Mouse (Mus musculus): ENCODE measurements around the gene Zkscan3.
A peak's percentile ranks its signal among the peaks of the same experiment; 100 is the strongest.

Gene Zkscan3

DNA sequence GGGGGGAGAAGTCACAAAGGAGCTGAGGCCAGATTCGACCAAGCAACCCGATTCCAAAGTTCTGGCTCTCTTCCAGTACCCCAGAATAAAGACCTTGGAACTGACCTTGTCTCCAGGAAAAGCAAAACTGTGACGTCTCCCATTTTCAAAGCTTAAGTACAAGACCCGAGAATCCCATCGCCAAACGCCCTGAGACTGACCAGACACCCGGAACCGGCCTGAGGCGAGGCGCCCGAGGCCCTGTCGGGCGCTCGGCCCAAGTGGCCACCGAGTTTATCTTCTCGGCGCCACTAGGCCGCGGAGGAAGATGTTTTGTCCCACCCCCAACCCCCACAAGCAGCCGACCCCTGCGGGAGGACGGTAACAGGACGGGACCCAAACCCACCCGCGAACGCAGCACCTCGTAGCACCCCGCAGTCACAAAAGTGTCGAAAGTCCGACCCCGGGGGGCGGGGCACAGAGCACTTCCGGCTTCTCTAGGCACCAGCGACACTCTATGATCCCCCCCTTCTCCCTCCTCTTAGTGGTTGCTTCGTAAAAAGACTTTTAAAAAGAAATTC, at the start of gene Zkscan3:
Zkscan3 (minus strand) TSS at position 469 of the 560 bp plus-strand sequence.
- DNase-seq (ENCODE audit: extremely low read depth, insufficient read length, low spot score), result peak; percentile 81

GRCm38 (mm10) chr13:21447856-21448614, 45.5 kb upstream of the Zkscan3 start:
- no peak for DNase-seq (ENCODE audit: extremely low read depth, insufficient read length, low spot score)

DNA sequence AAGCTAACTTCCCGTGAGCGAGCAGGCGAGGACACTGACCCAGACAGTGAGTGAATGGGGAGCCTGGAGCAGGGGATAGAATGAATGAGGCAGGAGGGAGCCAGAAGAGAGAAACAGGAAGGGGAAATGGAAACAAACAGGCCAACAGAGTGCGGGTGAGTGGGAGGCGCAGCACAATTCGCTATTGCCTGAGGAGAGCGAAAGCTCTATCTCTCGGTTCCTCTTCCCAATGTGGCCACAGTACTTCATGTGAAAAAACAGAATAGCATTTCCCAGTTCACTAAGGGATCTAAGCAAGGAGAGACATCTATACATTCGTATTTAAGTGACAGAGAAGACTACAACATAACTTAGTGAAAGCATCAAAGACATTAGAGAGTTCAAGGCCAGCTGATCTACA, 44.2 kb upstream of the Zkscan3 start:
- DNase-seq (ENCODE audit: extremely low read depth, insufficient read length, low spot score), result no peak

DNA sequence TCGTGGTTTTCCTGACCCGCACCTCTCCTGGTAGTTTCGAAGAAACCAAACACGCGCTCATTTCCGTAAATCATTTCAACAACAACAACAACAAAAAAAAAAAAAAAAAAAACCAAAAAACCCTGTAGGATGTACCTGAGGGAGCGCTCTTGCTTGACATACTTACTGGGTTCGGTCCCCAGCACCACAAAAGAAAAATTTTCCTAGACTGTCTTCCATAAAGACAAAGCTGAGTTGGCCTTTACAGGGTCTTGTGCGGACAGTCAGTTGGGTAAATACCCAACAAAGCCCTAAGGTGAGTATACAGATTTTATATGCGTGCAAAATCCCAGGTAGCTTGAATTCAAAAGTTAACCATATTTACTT, 38.6 kb upstream of the Zkscan3 start:
- DNase-seq (ENCODE audit: extremely low read depth, insufficient read length, low spot score), result no peak

DNA sequence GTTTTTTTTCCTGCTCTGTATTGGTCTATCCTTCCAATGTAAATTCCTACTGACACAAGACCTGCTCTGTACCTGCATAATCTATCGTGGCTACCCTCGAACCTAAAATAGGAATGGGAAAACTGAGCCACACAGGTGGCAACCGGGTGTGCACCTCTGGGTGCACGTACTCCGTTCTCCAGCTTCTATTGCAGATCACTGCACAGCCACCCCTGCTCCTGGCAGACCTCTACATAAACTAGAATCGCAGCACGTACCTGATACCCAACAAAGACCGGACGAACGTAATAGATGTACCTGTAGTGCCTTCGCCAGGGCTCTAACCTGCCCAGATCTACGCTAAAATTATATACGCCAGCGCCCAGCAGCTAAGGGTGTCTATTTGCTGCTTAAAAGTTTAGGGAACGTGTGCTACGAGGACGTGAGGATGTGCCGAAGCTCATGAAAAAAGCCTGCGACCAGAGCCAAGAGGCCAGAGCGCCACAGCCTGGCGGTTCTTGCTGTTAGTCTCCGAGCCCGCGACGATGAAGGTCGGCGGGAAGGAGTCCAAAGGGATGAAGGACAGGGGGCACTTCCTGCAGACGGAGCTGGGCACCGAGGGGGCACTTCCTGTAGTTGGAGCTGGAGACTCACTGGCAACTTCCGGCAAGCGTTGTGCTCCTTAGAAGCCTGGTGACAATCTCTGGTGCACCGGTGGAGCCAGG, 38.1 kb upstream of the Zkscan3 start, which contains the start of gene Pgbd1:
Pgbd1 (minus strand) TSS at position 556 of the 704 bp plus-strand sequence.
- peak; percentile 6 for DNase-seq (ENCODE audit: extremely low read depth, insufficient read length, low spot score)

GRCm38 (mm10) chr13:21435476-21435875, 32.9 kb upstream of the Zkscan3 start:
- DNase-seq (ENCODE audit: extremely low read depth, insufficient read length, low spot score), result no peak

DNA sequence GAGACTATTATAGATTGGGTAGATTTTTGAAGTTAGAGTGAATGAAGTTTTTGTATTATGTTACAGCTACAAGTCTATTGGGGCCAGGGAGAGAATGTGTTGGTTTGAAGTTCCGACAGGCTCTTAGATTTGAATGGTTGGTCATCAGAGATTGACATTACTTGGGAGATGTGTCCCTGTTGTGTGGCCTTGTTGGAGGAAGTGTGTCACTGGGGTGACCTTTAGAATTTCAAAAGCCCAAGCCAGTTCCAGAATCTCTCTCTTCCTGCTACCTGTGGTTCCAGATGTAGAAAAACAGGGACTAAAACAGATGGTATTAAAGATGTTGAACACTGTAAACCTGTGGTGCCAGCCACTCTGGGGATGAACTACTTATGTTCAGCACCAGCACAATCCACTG, 25.1 kb upstream of the Zkscan3 start:
- DNase-seq (ENCODE audit: extremely low read depth, insufficient read length, low spot score), result no peak

- no peak for DNase-seq (ENCODE audit: extremely low read depth, insufficient read length, low spot score)
Observed at GRCm38 (mm10) chr13:21423301-21423700, 20.7 kb upstream of the Zkscan3 start.

DNA sequence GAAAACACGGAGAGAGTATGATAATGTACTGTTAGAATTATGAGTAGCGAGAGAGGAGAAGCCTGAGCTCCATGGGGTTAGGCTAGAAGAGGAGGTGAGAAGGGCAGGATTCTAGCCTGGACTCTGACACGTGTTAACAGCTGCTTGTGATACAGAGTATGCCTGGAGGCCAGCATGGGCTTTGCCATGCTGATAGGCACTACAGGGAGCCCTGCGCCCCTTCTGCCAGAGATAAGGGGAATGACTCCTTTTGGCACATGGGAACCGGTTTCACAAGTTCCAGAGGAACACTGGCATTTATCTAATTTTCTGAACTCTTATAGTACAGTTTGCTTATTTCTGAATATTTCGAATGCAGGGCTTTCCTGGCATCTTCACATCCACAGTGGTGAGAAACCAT, 16.3 kb upstream of the Zkscan3 start:
- DNase-seq (ENCODE audit: extremely low read depth, insufficient read length, low spot score), result no peak

- DNase-seq (ENCODE audit: extremely low read depth, insufficient read length, low spot score), result peak; percentile 60
Observed at GRCm38 (mm10) chr13:21417298-21418010, 14.9 kb upstream of the Zkscan3 start.

GRCm38 (mm10) chr13:21415750-21416149, 13.2 kb upstream of the Zkscan3 start:
- DNase-seq (ENCODE audit: extremely low read depth, insufficient read length, low spot score), result no peak

GRCm38 (mm10) chr13:21415266-21415665, 12.7 kb upstream of the Zkscan3 start:
- no peak for DNase-seq (ENCODE audit: extremely low read depth, insufficient read length, low spot score)

DNA sequence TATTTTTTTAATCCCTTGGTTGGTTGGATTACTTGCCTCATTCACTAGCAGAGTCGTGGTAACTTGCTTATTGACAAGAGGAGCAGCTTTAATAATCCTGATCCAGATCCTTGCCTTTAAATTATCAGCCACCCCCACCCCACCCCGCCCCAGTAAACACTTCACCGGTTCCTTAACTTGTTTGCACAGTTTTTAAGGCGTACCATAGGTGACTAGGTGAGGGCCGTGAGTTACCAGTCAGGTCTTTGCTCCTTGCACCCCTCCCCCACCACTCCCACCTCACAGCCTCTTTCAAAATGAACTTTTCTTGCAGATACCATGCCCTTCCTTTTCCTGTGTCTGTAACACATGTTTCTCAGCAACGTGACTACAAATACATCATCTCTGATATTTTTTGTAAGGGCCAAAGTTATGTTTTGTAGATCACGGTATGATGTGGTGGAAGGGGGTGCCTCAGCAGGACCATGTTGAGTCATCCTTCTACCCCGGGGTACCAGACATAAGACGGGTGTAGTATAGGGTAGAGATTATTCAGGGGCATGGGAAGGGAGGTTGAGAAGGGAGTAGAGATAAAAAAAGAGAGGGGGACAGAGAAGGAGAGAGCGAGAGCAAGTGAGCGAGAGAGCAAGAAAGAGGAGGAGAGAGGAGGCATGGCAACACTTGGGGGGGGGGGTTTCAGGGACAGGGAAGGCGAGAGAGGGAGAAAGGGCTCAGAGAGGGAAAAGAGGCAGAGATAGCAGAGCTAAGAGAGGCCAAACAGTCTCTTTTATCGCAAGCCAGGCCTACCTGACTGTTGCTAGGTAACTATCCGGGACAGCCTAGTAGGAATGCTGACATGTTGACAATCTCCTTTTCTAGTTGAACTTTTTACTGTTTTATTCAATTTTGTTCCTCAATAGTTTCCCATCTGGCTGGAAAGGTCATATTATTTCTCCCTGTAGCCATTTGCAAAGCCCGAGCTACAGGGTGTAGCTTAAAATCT, 12.0 kb upstream of the Zkscan3 start:
- no peak for DNase-seq (ENCODE audit: extremely low read depth, insufficient read length, low spot score)

- DNase-seq (ENCODE audit: extremely low read depth, insufficient read length, low spot score), result no peak
Observed at GRCm38 (mm10) chr13:21408805-21409459, 6.4 kb upstream of the Zkscan3 start.

DNA sequence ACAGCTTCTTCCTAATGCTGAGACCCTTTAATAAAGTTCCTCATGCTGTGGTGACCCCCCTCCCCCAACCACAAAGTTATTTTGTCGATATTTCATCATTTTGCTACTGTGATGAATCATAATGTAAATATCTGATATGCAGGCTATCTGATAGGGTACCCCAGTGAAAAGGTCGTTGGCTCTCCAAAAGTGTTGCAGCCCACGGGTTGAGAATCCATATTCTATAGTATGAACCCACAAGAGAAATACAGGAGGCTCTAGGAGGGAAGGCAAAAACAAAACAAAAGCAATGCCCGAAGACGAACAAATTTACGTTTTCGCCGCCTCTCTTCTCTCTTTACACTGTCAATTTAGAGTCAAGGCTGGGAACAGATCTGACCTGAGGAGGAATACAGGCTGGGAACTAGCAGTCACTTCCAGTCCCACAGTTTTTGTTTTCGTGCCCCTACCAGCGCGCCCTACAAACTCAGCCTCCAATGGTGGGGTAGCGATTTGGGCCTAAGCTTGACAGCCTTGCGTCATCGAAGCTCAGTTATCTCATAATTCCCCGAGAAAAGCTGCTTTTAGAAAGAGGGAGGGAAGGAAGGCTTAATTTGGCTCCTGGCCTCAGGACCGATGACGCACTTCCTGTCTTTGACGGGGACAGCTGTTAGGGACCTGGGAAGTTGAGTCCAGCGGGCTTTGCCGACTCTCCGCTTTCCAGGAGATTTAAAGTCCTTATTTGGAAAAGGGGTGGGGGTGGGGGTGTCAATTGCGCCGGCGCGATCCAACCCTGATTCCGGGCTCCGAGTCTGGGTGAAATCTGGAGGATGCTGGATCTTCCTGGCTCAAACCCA, 5.6 kb upstream of the Zkscan3 start:
- DNase-seq (ENCODE audit: extremely low read depth, insufficient read length, low spot score), result peak; percentile 68

DNA sequence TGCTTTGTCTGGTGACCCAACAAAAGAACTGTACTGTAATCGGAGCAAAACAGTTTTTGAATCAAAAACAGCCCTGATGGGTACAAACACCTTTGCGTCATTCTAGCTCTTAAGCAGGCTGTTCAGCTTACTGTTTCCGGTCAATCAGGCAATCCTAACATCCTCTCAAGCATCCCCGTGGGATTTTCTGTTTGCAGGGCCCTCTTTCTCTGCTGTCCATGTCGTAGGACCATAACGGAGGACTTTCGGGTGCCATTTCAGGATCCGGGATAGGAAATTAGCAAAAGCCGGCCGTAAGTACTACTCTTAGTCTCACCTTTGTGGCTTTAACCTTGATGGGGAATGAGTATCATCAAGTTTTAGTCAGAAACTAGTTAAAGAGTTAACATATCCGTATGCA, 4.8 kb upstream of the Zkscan3 start:
- no peak for DNase-seq (ENCODE audit: extremely low read depth, insufficient read length, low spot score)

- no peak for DNase-seq (ENCODE audit: extremely low read depth, insufficient read length, low spot score)
Observed at GRCm38 (mm10) chr13:21402848-21403247, 293 bp upstream of the Zkscan3 start.

DNA sequence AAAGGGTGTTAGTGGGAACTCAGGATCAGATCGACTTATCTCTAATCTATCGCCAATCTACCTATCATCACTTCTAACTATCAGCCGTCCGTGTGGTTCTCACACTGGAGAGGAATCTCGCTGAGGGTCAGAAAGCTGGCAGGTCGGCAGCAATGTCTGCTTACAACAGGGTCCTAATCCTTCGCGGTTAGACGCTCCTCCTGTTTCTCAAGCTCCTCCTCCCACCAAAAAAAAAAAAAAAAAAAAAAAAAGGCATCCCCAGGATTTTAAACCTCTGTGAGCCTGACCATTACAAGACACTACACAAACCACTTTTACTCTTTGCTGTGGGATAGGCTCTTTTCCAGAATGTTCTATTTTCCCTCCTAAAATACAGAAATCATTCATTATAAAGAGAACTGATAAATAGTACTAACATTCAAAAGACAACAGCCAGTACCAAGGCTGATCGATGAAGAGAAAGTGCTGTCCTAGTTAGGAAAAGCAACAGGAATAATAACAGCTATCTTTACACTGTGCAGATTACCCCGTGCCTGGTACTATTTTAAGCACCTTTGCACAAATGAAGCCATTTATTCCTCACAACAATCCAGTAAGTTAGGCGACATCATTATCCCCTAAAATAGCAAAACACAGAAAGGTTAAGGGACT, 794 bp downstream of the Zkscan3 start:
- DNase-seq (ENCODE audit: extremely low read depth, insufficient read length, low spot score), result no peak
